Mouse (Mus musculus): ENCODE measurements around the gene D2hgdh. TPM values are rescaled to one million over a fixed set of nuclear protein-coding genes. Genes with fewer than 3 reads are reported as not detected.

The D2hgdh gene
- polyA plus RNA-seq, 1 experiment: 15.0 TPM

DNA sequence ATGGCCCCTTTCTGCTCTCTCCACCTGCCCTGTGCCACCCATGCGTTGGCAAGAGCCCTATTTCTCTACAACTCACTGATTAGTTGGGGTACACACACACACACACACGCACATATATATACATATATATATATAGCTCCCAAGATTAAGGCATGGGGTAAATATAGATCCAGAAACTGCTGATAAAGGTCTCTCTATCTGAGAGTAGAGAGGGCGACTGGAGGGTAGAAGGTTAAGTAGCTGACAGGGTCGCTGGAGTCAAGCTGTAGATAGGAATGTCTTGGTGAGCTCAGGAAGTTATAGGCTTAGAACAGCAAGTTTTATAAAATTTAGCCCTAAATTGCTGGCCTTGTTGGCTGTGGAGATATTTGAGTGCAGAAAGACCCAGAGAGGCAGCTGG lies 19.9 kb upstream of the D2hgdh start:
- TF ChIP-seq POLR2A (IDR thresholded peaks at IDR 0.05; ENCODE audit: extremely low read depth, insufficient read depth, low read length): no peak
- TF ChIP-seq CTCF (IDR thresholded peaks at IDR 0.05; ENCODE audit: extremely low read depth, insufficient read depth, low read length): no peak
- H3K27ac ChIP-seq (ENCODE audit: insufficient read depth, low read length): no peak overlapping the region

DNA sequence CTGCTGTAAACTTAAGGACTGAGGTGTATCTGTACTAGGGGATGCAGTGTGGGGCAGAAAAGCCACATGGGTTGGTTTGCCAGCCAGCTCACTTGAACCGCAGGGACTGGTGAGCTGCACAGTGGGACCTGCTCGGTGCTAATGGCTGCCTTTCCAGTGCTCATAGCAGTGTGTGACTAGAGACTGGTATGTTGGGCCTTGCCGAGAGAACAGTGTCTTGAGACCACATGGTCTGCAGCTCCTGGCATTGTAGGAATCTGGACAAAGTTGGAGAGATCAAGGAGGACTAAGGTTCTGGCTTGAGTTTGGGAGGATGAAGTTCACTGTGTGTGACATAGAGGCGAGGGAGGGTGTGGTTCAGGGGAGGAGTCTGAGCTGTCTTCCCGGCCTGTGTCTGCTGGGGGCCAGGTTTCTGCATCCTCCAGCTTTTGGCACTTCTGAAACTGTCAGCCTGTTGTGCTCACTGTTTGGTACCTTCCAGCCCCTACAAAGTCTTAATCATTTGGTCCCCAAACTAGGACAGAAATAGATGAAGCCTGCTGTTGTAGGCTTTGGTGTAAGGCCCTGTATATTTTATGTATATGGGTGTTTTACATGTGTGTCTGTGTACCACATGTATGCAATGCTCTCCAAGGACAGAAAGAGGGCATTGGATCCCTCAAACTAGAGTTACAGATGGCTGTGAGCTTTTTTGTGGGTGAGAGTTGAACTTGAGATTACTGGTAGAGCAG lies 19.3 kb upstream of the D2hgdh start:
- Histone ChIP-seq H3K4me3 (ENCODE audit: insufficient read depth, low read length) (no peak overlapping the region), H3K27ac (ENCODE audit: insufficient read depth, low read length) (no peak overlapping the region)
- TF ChIP-seq POLR2A (IDR thresholded peaks at IDR 0.05; ENCODE audit: extremely low read depth, insufficient read depth, low read length) (no peak), CTCF (IDR thresholded peaks at IDR 0.05; ENCODE audit: extremely low read depth, insufficient read depth, low read length) (no peak)

More for the DNA sequence above, 19.9 kb upstream of the D2hgdh start:
- Histone ChIP-seq H3K4me1 (ENCODE audit: control insufficient read depth, insufficient read depth, low read length) (no peaks in the 10 kb centered on the region), H3K4me3 (ENCODE audit: insufficient read depth, low read length) (peak overlapping the region; percentile 50; the same call in 1 of the 2 replicates)

GRCm38 (mm10) chr1:93808871-93809270 lies 15.8 kb upstream of the D2hgdh start:
- Histone ChIP-seq H3K4me1 (ENCODE audit: control insufficient read depth, insufficient read depth, low read length) (no peaks in the 10 kb centered on the region), H3K4me3 (ENCODE audit: insufficient read depth, low read length) (no peak overlapping the region), H3K27ac (ENCODE audit: insufficient read depth, low read length) (no peak overlapping the region)
- no peak for TF ChIP-seq CTCF (IDR thresholded peaks at IDR 0.05; ENCODE audit: extremely low read depth, insufficient read depth, low read length)
- TF ChIP-seq POLR2A (IDR thresholded peaks at IDR 0.05; ENCODE audit: extremely low read depth, insufficient read depth, low read length): no peak

More for the DNA sequence above, 19.3 kb upstream of the D2hgdh start:
- no peaks in the 10 kb centered on the region for H3K4me1 ChIP-seq (ENCODE audit: control insufficient read depth, insufficient read depth, low read length)

DNA sequence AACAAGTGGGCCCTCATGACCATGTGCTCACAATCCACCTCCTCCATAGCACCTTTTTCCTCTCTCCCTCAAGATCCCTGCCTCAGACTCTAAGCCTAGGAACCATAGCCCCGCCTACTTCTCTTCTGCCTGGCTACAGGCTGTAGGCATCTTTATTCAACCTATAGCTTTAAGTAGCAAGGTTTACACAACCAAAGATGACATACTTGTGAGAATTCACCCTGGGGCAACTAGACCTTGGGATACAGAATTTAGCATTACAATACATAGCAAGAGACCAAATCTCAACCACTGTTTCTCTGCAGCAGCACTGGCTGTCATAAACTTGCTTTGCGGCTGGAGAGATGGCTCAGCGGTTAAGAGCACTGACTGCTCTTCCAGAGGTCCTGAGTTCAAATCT lies 14.7 kb upstream of the D2hgdh start:
- TF ChIP-seq POLR2A (IDR thresholded peaks at IDR 0.05; ENCODE audit: extremely low read depth, insufficient read depth, low read length) (no peak), CTCF (IDR thresholded peaks at IDR 0.05; ENCODE audit: extremely low read depth, insufficient read depth, low read length) (no peak)
- Histone ChIP-seq H3K4me3 (ENCODE audit: insufficient read depth, low read length) (no peak overlapping the region), H3K4me1 (ENCODE audit: control insufficient read depth, insufficient read depth, low read length) (no peaks in the 10 kb centered on the region)

GRCm38 (mm10) chr1:93811495-93812039 lies 13.1 kb upstream of the D2hgdh start:
- Histone ChIP-seq H3K4me1 (ENCODE audit: control insufficient read depth, insufficient read depth, low read length) (no peaks in the 10 kb centered on the region), H3K27ac (ENCODE audit: insufficient read depth, low read length) (no peak overlapping the region), H3K4me3 (ENCODE audit: insufficient read depth, low read length) (no peak overlapping the region)
- TF ChIP-seq POLR2A (IDR thresholded peaks at IDR 0.05; ENCODE audit: extremely low read depth, insufficient read depth, low read length) (no peak), CTCF (IDR thresholded peaks at IDR 0.05; ENCODE audit: extremely low read depth, insufficient read depth, low read length) (no peak)

More for the DNA sequence above, 14.7 kb upstream of the D2hgdh start:
- no peak overlapping the region for H3K27ac ChIP-seq (ENCODE audit: insufficient read depth, low read length)

GRCm38 (mm10) chr1:93817823-93818532 lies 6.7 kb upstream of the D2hgdh start:
- Histone ChIP-seq H3K4me1 (ENCODE audit: control insufficient read depth, insufficient read depth, low read length) (no peaks in the 10 kb centered on the region), H3K4me3 (ENCODE audit: insufficient read depth, low read length) (no peak overlapping the region), H3K27ac (ENCODE audit: insufficient read depth, low read length) (no peak overlapping the region)
- no peak for TF ChIP-seq POLR2A (IDR thresholded peaks at IDR 0.05; ENCODE audit: extremely low read depth, insufficient read depth, low read length)
- TF ChIP-seq CTCF (IDR thresholded peaks at IDR 0.05; ENCODE audit: extremely low read depth, insufficient read depth, low read length): no peak

DNA sequence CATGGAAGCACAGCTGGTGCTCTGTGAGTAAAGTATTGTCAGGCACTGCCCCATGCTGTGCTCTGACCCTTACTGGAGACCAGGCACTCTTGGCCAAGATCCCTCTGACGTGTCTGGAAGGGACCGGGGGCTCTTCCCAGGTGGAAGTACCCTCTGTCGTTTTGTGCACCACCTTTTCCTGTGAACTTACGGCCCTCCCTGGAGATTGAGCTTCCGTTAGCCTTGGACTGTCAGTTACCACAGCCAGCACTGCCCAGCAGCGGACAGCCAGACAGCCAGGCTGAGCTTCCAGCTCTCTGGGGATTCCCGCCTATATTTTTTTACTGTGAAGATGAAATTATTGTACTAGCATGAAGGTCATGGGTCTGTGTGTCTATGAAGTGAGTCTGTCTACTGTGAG lies 6.0 kb upstream of the D2hgdh start:
- TF ChIP-seq POLR2A (IDR thresholded peaks at IDR 0.05; ENCODE audit: extremely low read depth, insufficient read depth, low read length) (no peak), CTCF (IDR thresholded peaks at IDR 0.05; ENCODE audit: extremely low read depth, insufficient read depth, low read length) (no peak)
- Histone ChIP-seq H3K4me3 (ENCODE audit: insufficient read depth, low read length) (no peak overlapping the region), H3K4me1 (ENCODE audit: control insufficient read depth, insufficient read depth, low read length) (no peaks in the 10 kb centered on the region), H3K27ac (ENCODE audit: insufficient read depth, low read length) (no peak overlapping the region)

- no peaks in the 10 kb centered on the region; the same call in 1 of the 2 replicates for H3K4me1 ChIP-seq (ENCODE audit: control insufficient read depth, insufficient read depth, low read length)
- TF ChIP-seq CTCF (IDR thresholded peaks at IDR 0.05; ENCODE audit: extremely low read depth, insufficient read depth, low read length) (no peak), POLR2A (IDR thresholded peaks at IDR 0.05; ENCODE audit: extremely low read depth, insufficient read depth, low read length) (no peak)
- H3K4me3 ChIP-seq (ENCODE audit: insufficient read depth, low read length): no peak overlapping the region
- peak overlapping the region; percentile 86; the same call in 1 of the 2 replicates for H3K27ac ChIP-seq (ENCODE audit: insufficient read depth, low read length)
Observed at GRCm38 (mm10) chr1:93823796-93824495, 763 bp upstream of the D2hgdh start.

DNA sequence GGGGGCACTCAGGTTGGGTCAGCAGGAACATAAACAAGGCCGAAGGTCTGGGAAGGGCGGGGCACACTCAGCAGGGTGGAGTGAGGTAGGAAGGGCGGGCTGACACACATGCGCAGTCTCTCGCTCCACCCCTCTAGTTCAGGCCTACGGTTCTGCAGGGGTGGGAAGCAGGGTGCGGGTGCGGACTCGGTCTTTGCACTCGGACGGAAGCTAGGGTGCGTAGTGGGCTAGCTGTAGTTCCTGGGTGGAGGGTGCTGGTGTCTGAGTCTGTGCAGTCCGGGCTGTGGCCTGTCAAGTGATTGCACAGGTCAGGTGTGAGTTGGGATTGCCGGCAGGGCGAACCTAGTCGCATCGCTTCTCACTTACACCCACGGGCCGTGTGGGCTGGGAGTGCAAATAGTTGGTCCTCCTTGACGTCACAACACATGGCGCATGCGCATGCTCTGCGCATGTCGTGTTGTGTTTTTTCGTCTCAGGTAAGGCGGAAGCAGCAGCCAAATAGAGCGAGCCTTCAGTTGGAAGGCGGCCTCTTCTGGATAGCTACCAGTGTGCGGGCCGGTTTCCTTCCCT lies 481 bp downstream of the D2hgdh start:
- peak overlapping the region; percentile 45 for H3K4me3 ChIP-seq (ENCODE audit: insufficient read depth, low read length)
- TF ChIP-seq POLR2A (IDR thresholded peaks at IDR 0.05; ENCODE audit: extremely low read depth, insufficient read depth, low read length): peak; percentile 98; the same call in 1 of the 2 replicates
- no peak for TF ChIP-seq CTCF (IDR thresholded peaks at IDR 0.05; ENCODE audit: extremely low read depth, insufficient read depth, low read length)
- peak overlapping the region; percentile 86 for H3K27ac ChIP-seq (ENCODE audit: insufficient read depth, low read length)

More for the DNA sequence above, 481 bp downstream of the D2hgdh start:
- H3K4me1 ChIP-seq (ENCODE audit: control insufficient read depth, insufficient read depth, low read length): no peaks in the 10 kb centered on the region; the same call in 1 of the 2 replicates
